Mouse (Mus musculus) erythroblast, embryonic 14.5 days (primary cell): ENCODE measurements around the gene Ncf2.

Experiments
- GATA1 ChIP-seq: IDR thresholded peaks from 2 replicates; pipeline ENCODE4 v1.6.1; 2012; ENCODE audit warnings: low read length, inconsistent platforms, mixed read lengths
- TAL1 ChIP-seq: IDR thresholded peaks from 3 replicates; pipeline ENCODE4 v1.6.1; 2012; ENCODE audit warnings: low read length, inconsistent platforms, mixed read lengths

DNA sequence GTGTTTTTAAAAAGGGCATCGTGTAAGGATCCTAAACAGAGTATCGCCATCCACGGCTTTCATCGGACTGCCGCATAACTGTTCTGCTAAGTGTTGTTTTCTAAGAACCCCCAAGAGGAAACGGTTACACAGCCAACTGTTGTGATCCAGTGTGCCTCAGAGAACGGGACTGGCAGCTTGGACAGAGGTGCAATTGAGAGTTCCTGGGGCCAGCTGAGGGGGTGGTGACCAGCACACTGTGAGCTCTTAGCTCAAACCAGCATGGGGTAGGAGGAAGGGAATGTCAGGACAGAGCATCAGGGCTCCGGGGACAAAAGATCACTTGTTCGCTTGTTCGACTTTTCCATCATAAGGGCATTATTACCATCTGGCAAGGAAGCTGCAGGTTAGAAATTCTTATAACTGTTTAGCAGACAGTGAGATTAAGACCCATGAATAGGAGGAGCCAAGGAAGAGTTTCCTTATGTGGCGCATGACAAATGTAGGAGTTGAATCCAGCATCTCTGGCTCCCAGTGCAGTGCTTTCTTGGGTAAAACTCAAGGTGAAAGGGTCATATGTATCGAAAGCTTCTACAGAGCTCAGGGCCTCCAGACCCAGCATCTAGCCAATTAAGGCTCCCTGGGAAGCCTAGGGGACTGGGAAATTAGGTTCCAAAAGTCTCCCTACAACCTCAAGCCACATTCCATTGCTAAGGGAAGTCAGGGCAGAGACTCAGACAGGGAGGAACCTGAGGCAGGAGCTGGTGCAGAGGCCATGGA lies 7.1 kb upstream of the Ncf2 start:
- TF ChIP-seq TAL1 (no peak), GATA1 (no peak)
